Mouse (Mus musculus) embryonic facial prominence, embryonic 14.5 days (tissue): ENCODE measurements around the gene Cd6. TPM values are rescaled to one million over a fixed set of nuclear protein-coding genes. Genes with fewer than 3 reads are reported as not detected.

Source experiments
- ATAC-seq: fragments of 200-750 bp; cut with Nextera tagmentation; 2 replicates; pipeline ENCODE4 v1.8.0; 2017; ENCODE audit warnings: low read depth, moderate number of reproducible peaks, moderate TSS enrichment
- DNase-seq: peaks from one replicate; pipeline ENCODE4 v3.0.0-alpha.2; 2015; ENCODE audit warnings: low spot score
- H3K27ac ChIP-seq: fragments of 300-500 bp; sonication (generic); replicated peaks from 2 replicates; pipeline ENCODE4 v1.5.1; 2014; ENCODE audit warnings: low read depth, mild to moderate bottlenecking, low read length, moderate library complexity
- H3K27me3 ChIP-seq: fragments of 300-500 bp; sonication (generic); replicated peaks from 2 replicates; pipeline ENCODE4 v1.6.1; 2014; ENCODE audit warnings: low read length; ENCODE audit not compliant: control insufficient read depth, insufficient read depth
- H3K36me3 ChIP-seq: fragments of 300-500 bp; sonication (generic); 2 replicates; pipeline ENCODE4 v1.6.1; 2014; ENCODE audit warnings: low read length, mixed read lengths; ENCODE audit not compliant: control insufficient read depth, insufficient read depth
- H3K4me1 ChIP-seq: fragments of 300-500 bp; sonication (generic); 2 replicates; pipeline ENCODE4 v1.6.1; 2014; ENCODE audit warnings: antibody characterized with exemption, low read length; ENCODE audit not compliant: control insufficient read depth, insufficient read depth
- H3K4me2 ChIP-seq: fragments of 300-500 bp; sonication (generic); 2 replicates; pipeline ENCODE4 v1.6.1; 2014; ENCODE audit warnings: low read depth, mild to moderate bottlenecking, low read length, moderate library complexity, mixed read lengths
- H3K4me3 ChIP-seq: fragments of 300-500 bp; sonication (generic); 2 replicates; pipeline ENCODE4 v1.5.1; 2014; ENCODE audit warnings: low read depth, mild to moderate bottlenecking, low read length
- H3K9ac ChIP-seq: fragments of 300-500 bp; sonication (generic); 2 replicates; pipeline ENCODE4 v1.6.1; 2014; ENCODE audit warnings: low read depth, mild to moderate bottlenecking, low read length, moderate library complexity, mixed read lengths
- H3K9me3 ChIP-seq: fragments of 300-500 bp; sonication (generic); 2 replicates; pipeline ENCODE4 v1.6.1; 2016; ENCODE audit warnings: low read length; ENCODE audit not compliant: control insufficient read depth
- WGBS: fragments of 180-500 bp; shearing (Covaris S2); extraction: QIAGEN DNeasy Blood & Tissue Kit; methylation state at CpG from one replicate; pipeline ENCODE4 v1.1.7; 2014; 5-methylcytosine and 5-hydroxymethylcytosine counted together
- polyA plus RNA-seq: library from polyadenylated mRNA; unstranded; fragments of >200 nt; fragmentation: Nextera tagmentation; extraction: Ambion mirVana; gene quantifications from 2 replicates; pipeline ENCODE4 v1.2.1, GENCODE M21; 2014

The Cd6 gene
- polyA plus RNA-seq, 1 experiment from 2014 or later, result not detected

DNA sequence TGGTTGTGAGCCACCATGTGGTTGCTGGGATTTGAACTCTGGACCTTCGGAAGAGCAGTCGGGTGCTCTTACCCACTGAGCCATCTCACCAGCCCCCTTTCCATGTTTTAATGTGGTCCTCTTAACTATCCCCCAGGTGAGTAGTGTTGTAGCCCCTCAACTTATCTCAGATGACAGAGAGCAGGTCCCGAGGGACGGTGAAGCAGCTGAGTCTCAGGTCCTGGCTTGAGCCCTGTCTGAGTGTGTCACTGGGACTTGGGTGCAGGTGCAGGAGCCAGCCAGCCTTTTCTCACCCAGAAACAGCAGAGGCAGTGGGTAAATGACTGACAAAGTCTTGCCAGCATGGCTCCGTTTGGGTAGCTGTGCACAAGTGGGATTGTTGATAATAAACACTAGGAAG lies 14.3 kb upstream of the Cd6 start:
- no peak overlapping the region for H3K4me2 ChIP-seq
- H3K4me1 ChIP-seq, result no peaks in the 10 kb centered on the region
- no peak overlapping the region for H3K4me3 ChIP-seq
- H3K36me3 ChIP-seq, result no peaks in the 10 kb centered on the region
- WGBS, result 93% methylated on average over 5 of the region's 5 CpGs
- H3K27me3 ChIP-seq, result no peaks in the 10 kb centered on the region
- no peak overlapping the region for H3K27ac ChIP-seq
- H3K9me3 ChIP-seq, result no peaks in the 10 kb centered on the region
- no peak for DNase-seq
- no peak overlapping the region for H3K9ac ChIP-seq
- ATAC-seq, result no peak

DNA sequence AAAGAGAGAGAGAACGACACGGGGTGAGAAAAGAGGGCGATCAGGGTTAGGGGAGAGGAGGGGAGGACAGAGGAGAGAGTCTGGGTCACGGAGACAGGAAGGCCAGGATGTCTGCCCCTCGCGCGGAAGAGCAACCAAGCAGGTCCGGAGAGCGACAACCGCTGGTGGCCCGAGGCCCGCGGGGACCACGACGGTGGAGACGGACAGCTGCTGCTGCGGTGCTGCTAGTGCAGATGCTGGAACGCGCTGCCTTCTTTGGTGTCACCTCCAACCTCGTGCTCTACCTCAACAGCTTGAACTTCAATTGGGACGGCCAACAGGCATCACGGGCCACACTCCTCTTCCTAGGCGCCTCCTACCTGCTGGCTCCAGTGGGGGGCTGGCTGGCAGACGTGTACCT lies 13.1 kb upstream of the Cd6 start:
- ATAC-seq (no peak), DNase-seq (no peak)
- H3K4me1 ChIP-seq, result no peaks in the 10 kb centered on the region
- H3K36me3 ChIP-seq, result no peaks in the 10 kb centered on the region
- H3K9me3 ChIP-seq, result no peaks in the 10 kb centered on the region
- peak overlapping the region; percentile 36; the same call in 1 of the 2 replicates for H3K9ac ChIP-seq
- H3K27ac ChIP-seq, result no peak overlapping the region
- H3K4me3 ChIP-seq, result no peak overlapping the region
- 41% methylated on average over 18 of the region's 24 CpGs for WGBS
- H3K27me3 ChIP-seq, result no peaks in the 10 kb centered on the region
- H3K4me2 ChIP-seq, result peak overlapping the region; percentile 19; the same call in 1 of the 2 replicates

DNA sequence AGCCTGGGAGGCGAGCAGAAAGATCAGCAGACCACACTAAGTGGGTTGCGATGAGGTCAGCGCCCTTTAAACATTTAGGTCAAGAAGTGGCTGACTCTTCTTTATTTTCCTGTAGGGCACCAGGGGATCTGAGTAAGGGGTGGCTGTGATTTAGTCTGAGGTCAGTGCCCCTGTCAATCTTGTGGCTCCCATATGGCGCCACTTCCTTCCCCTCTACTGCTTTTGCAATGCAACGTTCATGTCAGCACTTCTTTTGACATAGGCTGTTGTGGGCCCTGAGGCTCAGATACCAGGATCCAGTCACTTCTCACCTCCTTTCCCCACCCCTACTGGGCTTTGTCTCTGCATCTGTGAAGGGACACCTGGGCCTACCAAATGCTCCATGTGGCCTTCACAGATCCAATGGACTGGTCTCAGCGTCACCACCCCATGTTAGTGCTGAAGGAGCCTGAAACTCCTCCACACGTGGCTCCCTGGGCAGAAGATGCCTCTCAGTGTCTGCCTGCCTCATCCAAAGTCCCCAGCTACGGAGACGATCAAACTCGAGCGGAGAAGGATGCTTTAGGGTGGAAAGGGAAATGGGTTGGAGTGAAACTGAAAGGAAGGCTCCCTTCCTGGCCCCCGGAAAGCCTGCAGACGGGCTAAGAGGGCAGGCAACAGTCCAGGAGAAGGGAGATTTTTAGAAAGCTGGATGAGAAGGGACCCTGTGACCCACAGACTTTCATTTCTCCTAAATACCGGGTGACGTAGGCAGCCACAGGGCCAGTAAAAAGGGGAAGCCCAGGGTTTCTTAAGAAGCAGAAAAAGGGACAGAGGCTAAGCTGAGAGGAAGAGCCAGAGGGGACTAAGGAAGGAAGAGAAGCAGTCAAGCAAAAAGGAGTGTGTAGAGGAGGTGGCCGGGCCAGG lies 12.1 kb upstream of the Cd6 start:
- no peak overlapping the region for H3K27ac ChIP-seq
- no peaks in the 10 kb centered on the region for H3K4me1 ChIP-seq
- no peak overlapping the region for H3K9ac ChIP-seq
- 31% methylated on average over 16 of the region's 16 CpGs for WGBS
- ATAC-seq (no peak), DNase-seq (no peak)
- H3K27me3 ChIP-seq, result no peaks in the 10 kb centered on the region
- no peak overlapping the region for H3K4me2 ChIP-seq
- no peaks in the 10 kb centered on the region for H3K36me3 ChIP-seq
- no peaks in the 10 kb centered on the region for H3K9me3 ChIP-seq
- no peak overlapping the region for H3K4me3 ChIP-seq

DNA sequence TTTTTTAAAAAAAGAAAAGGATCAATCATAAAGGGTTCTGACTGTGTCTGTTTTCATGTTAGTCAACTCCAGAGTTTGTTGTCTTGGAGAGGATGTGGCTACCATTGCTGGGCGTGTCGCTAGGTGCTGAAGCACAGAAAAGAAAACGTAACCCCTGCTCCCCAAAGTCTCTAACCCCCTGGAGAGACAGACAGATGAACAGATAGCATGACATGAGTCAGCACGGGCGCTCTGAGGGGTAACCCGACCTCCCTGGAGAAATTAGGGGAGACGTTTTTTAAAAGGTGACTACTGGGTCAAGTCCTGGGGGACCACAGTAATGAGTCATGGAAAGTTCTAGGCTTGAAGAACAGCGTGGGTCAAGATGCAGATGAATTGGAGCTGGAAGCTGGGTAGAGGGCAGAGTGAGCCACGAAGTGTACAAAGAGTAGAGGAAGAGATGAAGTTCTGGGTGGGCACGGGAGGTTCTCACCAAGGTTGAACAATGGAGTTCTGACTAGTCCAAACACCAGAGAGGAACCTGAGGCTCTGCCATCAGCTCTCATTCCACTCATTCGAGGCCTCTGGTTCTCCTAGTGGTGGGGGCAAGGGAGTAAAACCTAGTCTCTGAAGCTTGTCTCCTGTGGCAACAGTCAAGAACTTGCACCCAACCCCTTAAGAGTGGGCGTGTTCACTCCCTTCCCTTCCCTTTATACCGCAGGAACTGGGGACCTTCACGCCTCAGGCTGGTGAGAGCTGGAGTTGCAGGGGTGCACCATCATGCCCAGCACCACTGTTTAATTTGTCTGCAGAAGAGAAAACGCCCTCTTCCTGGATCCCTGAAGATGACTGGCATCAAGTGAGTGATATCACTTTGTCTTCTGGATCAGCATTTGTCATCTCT lies 9.4 kb upstream of the Cd6 start, which contains the start of gene Slc15a3:
Gene Slc15a3 (plus strand): TSS at position 718 of the 883 bp plus-strand sequence.
- H3K4me3 ChIP-seq, result no peak within 1 kb of the TSS
- no peaks in the 10 kb centered on the region for H3K36me3 ChIP-seq
- no peak within 1 kb of the TSS for H3K9ac ChIP-seq
- no peak within 1 kb of the TSS for H3K4me2 ChIP-seq
- H3K4me1 ChIP-seq, result no peaks in the 10 kb centered on the region
- 71% methylated on average over 15 of the region's 15 CpGs for whole genome bisulfite sequencing
- no peak within 1 kb of the TSS for H3K27ac ChIP-seq
- H3K27me3 ChIP-seq, result no peaks in the 10 kb centered on the region
- ATAC-seq, result no peak
- no peak for DNase-seq
- no peaks in the 10 kb centered on the region for H3K9me3 ChIP-seq

DNA sequence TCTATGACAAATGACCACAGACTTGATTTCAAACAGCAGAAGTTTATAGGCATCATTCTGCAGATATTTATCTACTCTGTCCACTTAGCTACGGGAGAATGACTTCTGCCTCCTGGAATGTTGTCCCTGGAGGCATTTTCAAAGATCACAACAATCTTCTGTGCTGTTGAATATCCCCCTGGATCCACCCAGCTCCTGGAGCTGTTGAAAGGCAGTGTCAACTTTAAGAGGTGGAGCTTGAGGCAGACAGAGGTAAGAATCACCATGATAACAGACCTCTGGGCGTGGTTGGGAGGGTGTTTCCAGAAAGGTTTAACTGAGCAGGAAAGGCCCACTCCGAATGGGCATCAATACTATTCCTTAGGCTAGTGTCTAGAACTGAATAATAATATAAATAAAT lies 5.8 kb upstream of the Cd6 start:
- ATAC-seq (no peak), DNase-seq (no peak)
- Histone ChIP-seq H3K27ac (no peak overlapping the region), H3K36me3 (no peaks in the 10 kb centered on the region), H3K4me3 (no peak overlapping the region), H3K9ac (no peak overlapping the region), H3K4me2 (no peak overlapping the region), H3K27me3 (no peaks in the 10 kb centered on the region), H3K4me1 (no peaks in the 10 kb centered on the region), H3K9me3 (no peaks in the 10 kb centered on the region)
- 45% methylated on average over 3 of the region's 3 CpGs for WGBS

DNA sequence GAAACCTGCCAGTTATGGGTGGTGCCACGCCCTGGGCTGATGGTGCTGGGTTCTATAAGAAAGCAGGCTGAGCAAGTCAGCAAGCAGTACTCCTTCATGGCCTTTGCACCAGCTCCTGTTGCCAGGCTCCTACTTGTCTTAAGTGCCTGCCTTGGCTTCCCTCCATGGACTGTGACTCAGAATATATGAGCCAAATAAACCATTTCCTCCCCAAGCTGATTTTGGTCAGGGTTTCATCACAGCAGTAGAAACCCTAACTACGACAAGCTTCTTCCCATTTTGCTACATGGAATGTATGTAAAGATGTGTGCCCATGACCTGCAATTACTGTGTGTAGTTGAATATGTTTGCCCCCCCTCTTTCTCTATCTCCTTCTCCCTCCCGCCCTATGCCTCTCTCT lies 3.8 kb upstream of the Cd6 start:
- Histone ChIP-seq H3K36me3 (no peaks in the 10 kb centered on the region), H3K27me3 (no peaks in the 10 kb centered on the region), H3K9me3 (no peaks in the 10 kb centered on the region), H3K4me1 (no peaks in the 10 kb centered on the region), H3K27ac (no peak overlapping the region), H3K4me2 (no peak overlapping the region), H3K9ac (no peak overlapping the region), H3K4me3 (no peak overlapping the region)
- DNase-seq, result no peak
- ATAC-seq, result no peak
- 68% methylated on average over 3 of the region's 3 CpGs for WGBS

DNA sequence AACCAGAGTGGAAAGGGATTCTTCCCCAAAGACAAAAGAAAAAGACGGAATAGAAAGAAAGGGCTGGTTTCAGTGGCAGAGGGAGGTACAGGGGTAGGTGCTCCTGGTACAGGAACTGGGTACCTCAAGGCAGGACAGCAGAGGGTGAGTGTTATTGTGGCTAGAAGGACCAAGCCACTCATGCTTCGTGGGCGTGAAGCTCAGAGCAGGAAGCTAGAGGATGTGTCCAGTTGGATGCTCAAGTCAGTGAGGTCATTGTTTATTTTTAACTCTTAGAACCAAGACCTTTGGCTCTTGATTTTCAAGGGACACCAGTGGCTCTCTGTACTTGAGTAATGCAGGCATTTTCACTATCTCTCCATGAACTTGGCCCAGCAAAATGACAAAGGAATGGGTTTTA lies 2.2 kb upstream of the Cd6 start:
- Histone ChIP-seq H3K9me3 (no peaks in the 10 kb centered on the region), H3K27me3 (no peaks in the 10 kb centered on the region), H3K4me1 (no peaks in the 10 kb centered on the region), H3K4me3 (no peak overlapping the region), H3K27ac (no peak overlapping the region), H3K9ac (no peak overlapping the region), H3K4me2 (no peak overlapping the region), H3K36me3 (no peaks in the 10 kb centered on the region)
- WGBS, result 86% methylated on average over 3 of the region's 3 CpGs
- DNase-seq, result no peak
- ATAC-seq, result no peak

DNA sequence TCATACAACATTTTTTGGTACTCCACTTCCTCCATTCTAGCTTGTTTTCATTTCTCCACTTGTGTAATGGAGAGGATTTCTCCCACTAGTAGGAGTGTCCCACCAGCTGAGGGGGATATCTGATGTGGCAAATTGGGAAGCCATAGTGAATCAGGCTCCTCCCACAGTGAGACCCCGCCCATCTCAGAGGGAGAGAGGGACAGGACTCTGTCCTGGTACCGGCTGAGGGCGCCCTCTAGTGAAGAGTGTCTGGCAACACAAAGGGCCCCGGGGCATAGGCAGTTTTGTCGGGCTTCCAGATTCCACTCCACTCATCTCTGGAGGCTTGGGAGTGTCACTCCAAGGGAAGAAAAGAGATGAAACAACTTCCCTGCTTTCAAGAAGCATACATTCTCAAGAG lies 1.6 kb upstream of the Cd6 start:
- DNase-seq (peak; percentile 51), ATAC-seq (peak; percentile 65; the same call in 1 of the 2 replicates)
- Histone ChIP-seq H3K36me3 (no peaks in the 10 kb centered on the region), H3K9me3 (no peaks in the 10 kb centered on the region), H3K27ac (no peak overlapping the region), H3K4me1 (no peaks in the 10 kb centered on the region), H3K4me3 (no peak overlapping the region), H3K4me2 (no peak overlapping the region), H3K9ac (no peak overlapping the region), H3K27me3 (no peaks in the 10 kb centered on the region)
- 13% methylated on average over 5 of the region's 5 CpGs for WGBS
